Mouse (Mus musculus) liver, embryonic 16.5 days (tissue): Measurements from ENCODE around the gene Smyd5. TPM values are rescaled to one million over a fixed set of nuclear protein-coding genes. Genes with fewer than 3 reads are reported as not detected.

Experiments
- polyA plus RNA-seq: library from polyadenylated mRNA; unstranded; fragments of >200 nt; fragmentation: Nextera tagmentation; extraction: Ambion mirVana; gene quantifications from 2 replicates; pipeline ENCODE4 v1.2.1, GENCODE M21; 2015

Gene Smyd5
- polyA plus RNA-seq, 1 experiment from 2014 or later, result 18.9 TPM

Other genes with a start within 250 kb of the Smyd5 start
- gene Emx1, start 244.6 kb upstream of the Smyd5 start, polyA plus RNA-seq, result not detected in 2 replicates
- 1.8 and 2.0 TPM in 2 replicates for gene Sfxn5, start 98.6 kb upstream of the Smyd5 start, polyA plus RNA-seq
- 0.85 and 1.0 TPM in 2 replicates for gene Rab11fip5, start 57.4 kb upstream of the Smyd5 start, polyA plus RNA-seq
- not detected in 2 replicates for gene Noto, start 8.1 kb upstream of the Smyd5 start, polyA plus RNA-seq
- gene Cct7, start 19.5 kb downstream of the Smyd5 start, polyA plus RNA-seq, result 224 and 249 TPM in 2 replicates
- 23.4 and 23.9 TPM in 2 replicates for gene Pradc1, start 20.0 kb downstream of the Smyd5 start, polyA plus RNA-seq
- gene Fbxo41, start 71.0 kb downstream of the Smyd5 start, polyA plus RNA-seq, result not detected in 2 replicates
- not detected in 2 replicates for gene Egr4, start 81.6 kb downstream of the Smyd5 start, polyA plus RNA-seq
- gene Alms1, start 155.5 kb downstream of the Smyd5 start, polyA plus RNA-seq, result 1.5 TPM in 2 replicates